Mouse (Mus musculus) heart, adult 2 months (tissue): ENCODE results near the gene Cybrd1.

Experiments
- CTCF ChIP-seq: fragments of 200-600 bp; IDR thresholded peaks from 2 replicates; pipeline ENCODE4 v1.8.1; 2022; ENCODE audit warnings: antibody characterized with exemption, mild to moderate bottlenecking, moderate library complexity
- EP300 ChIP-seq: fragments of 200-500 bp; IDR thresholded peaks from 2 replicates; pipeline ENCODE4 v1.6.1; 2011; ENCODE audit warnings: low read depth, low read length, control low read depth; ENCODE audit not compliant: insufficient read depth
- POLR2A ChIP-seq: fragments of 200-500 bp; IDR thresholded peaks from 2 replicates; pipeline ENCODE4 v1.6.1; 2011; ENCODE audit warnings: mild to moderate bottlenecking, low read depth, low read length, control low read depth; ENCODE audit not compliant: insufficient read depth

GRCm38 (mm10) chr2:71134836-71135235 is 17.1 kb downstream of the Cybrd1 start:
- TF ChIP-seq CTCF (no peak), POLR2A (no peak), EP300 (no peak)
